Mouse (Mus musculus): ENCODE measurements around the gene Tldc2.

The Tldc2 gene

GRCm38 (mm10) chr2:157060557-157061305 lies 26.1 kb upstream of the Tldc2 start:
- DNase-seq (ENCODE audit: low read depth, low spot score): no peak

GRCm38 (mm10) chr2:157063241-157063700 lies 23.6 kb upstream of the Tldc2 start:
- DNase-seq (ENCODE audit: low read depth, low spot score): no peak

DNA sequence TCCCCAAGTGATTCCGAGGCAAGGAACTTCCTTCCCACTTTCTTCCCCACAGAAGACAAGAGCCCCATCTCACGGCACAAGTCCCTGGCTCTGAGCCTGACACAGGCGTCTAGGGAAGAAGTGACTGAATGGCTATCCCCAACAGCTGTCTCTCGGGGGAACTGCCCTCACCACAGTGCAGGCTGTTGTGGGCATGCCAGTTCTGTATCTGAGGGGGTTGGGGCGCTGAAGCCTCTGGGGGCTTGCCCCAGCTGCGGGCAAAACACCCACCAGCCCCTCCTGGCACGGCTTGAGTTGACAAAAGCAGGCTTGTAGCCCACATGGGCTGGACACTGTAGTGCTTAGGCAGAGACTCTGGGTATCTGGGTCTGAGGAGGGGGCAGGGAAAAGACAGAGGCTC lies 22.7 kb upstream of the Tldc2 start:
- no peak for DNase-seq (ENCODE audit: low read depth, low spot score)

DNA sequence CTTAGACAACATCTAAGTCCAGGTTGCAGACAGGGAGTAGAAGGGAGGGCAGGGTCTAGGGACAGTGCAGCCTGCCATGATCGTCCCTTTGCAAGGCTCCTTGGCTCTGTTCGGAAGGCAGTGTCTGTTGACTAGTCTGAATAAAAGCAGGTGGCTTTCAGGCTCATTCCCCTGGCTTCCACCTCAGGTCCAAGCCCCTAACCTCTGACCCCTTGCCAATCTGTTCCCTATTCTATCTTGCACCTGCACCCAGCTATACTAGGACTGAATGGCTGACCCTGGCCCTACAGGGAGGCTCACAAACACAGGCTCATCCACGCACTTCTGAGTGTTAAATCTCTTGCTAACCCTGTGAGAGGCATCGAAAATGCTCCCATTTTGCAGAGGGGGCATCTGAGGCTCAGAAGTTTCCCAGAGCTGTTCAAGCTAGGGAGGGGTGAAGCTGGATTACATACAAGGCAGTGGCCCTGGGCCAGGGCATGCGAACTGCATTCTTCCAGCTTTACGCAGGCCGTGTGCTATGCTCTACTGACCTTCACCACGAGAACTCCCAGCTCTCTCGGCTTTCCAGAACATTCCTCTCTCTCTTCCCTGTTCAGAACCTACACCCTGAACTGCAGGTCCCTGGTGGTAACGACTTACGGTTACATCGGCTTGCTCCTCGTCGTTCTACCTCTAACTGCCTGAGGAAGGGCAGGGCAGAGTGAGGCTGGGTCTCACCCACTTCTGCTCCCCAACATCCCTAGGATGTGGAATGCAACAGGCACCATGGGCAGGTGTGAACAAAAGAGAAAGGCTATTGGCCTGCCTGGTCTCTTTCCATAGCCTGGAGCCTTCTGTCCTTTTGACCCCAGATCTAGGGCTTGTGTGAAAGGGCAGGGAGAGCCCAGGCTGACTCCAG lies 21.6 kb upstream of the Tldc2 start:
- DNase-seq (ENCODE audit: low read depth, low spot score): no peak

- DNase-seq (ENCODE audit: low read depth, low spot score): no peak
Observed at GRCm38 (mm10) chr2:157065879-157066226, 21.0 kb upstream of the Tldc2 start.

DNA sequence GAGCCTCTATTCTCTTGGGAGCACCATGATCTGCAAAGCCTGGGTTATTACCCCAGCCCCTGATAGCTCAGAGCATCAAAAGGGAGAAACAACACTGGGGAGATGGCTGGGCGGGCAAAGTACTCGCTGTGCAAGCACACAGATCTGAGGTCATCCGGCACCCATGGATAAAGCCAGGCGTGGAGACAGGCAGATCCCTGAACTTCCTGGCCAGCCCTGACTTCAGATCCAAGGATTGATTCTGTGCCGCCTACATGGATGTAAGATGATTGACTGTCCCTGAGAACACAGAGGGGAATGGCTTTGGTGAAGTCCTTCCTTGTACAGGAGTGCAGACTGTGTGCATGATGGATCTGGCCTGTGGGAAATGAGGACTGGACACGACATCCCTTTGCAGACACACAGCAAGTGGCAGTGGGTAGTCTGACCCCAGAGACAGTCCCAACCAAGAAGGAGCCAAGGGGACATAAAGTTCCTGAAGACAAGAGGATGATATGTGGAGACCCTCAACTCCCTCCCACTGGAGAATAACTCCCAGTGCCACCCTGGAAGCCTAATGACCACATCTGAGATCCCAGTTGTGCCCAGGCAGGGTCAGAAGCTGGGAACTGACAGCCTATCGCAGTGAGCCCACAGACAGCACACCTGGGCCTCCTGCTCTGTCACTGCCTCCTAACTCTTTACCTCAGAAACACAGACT lies 20.0 kb upstream of the Tldc2 start:
- DNase-seq (ENCODE audit: low read depth, low spot score): no peak

- no peak for DNase-seq (ENCODE audit: low read depth, low spot score)
Observed at GRCm38 (mm10) chr2:157068701-157069354, 18.0 kb upstream of the Tldc2 start.

DNA sequence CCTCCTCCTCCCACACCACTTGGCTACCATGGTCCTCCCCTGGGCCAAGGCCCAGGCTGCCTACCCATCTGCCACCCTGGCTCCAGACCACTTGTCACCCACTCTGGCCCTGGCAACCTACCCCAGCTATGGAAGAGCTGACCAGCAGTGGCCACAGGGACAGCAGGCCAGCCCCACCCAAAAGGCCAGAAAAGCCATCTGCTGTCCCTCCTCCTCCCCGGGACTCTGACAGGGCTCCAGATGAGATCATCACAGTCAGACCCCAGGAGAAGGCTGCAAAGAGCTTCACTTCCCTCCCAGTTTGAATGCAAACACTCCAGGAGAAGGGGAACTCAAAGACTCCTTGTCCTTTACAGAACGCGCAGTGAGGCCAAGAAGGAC lies 17.5 kb upstream of the Tldc2 start:
- no peak for DNase-seq (ENCODE audit: low read depth, low spot score)

GRCm38 (mm10) chr2:157069755-157070315 lies 17.0 kb upstream of the Tldc2 start:
- no peak for DNase-seq (ENCODE audit: low read depth, low spot score)

DNA sequence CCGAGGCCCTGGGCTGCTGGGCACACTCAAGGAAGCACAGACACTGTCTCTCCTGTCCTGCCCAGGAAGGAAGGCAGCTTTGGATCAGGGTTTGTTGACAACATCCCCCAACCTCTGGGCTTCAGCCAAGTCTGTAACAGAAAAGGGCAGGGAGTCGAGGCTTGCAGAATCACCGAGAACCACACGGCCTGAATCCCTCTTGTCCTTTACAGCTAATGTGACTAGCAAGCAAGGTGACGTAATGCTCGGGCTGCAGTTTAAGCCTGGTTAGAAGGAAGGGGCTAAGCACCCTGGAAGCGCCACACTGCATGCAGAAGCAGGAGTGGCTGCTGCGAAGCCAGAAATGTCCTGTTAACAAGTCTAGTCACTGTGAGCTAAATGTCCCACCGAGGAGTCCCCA lies 16.5 kb upstream of the Tldc2 start:
- no peak for DNase-seq (ENCODE audit: low read depth, low spot score)

- no peak for DNase-seq (ENCODE audit: low read depth, low spot score)
Observed at GRCm38 (mm10) chr2:157071556-157071955, 15.3 kb upstream of the Tldc2 start.

GRCm38 (mm10) chr2:157072316-157072990 lies 14.4 kb upstream of the Tldc2 start:
- DNase-seq (ENCODE audit: low read depth, low spot score): no peak

DNA sequence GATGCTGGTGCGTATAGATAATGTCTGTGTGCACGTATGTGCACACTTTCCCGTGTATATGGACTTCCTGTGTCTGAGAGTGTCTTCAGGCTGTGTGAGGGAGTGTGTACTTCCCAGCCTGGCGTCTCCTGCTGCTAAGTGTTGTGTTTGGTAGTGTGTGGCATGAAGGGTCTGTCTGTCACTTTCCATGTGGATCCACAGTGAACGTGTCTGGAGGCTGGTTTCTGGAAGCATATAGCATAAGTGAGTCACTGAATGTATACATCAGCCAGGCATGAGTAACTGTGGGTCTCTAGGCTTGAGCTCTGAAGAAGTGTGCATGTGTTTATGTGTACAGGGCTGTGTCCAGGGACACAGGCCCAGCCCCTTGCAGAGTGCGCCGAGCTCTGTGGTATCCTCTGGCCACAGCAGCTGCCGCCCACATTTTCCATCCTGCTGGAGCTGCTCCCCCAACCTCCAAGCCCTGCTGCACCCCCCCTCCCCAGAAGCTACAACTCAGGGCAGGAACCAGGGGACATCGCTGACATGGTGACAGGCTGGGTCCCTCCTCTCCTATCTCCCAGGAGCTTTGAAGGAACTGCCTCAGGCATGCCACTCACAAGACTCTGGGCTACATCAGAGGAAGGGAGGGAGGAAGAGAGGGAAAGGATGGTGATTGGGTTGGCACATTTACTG lies 13.3 kb upstream of the Tldc2 start:
- DNase-seq (ENCODE audit: low read depth, low spot score): no peak

DNA sequence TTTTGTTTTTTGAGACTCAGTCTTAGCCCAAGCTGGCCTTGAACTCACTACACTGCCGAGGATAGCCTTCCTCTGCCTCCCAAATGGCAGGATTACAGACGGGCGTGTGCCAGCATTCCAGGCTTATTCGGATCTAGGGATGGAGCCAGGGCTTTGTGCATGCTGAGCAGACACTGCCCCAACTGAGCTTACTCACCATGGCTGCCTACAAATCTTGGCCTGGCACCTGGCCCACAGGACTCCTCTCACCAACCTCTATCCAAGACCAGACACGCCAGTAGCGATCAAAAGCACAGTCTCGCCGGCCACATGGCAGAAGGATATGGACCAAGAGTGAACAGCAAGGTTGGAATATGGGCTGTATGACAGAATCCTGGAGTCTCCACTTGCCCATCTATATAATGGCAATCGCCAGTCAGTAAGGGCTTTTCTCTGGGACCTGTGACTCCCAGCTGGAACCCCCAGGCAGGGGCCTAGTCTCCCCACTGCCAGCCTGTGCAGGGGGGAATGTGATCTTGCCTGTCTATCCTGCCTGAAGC lies 12.6 kb upstream of the Tldc2 start:
- no peak for DNase-seq (ENCODE audit: low read depth, low spot score)

- no peak for DNase-seq (ENCODE audit: low read depth, low spot score)
Observed at GRCm38 (mm10) chr2:157074772-157075171, 12.1 kb upstream of the Tldc2 start.

DNA sequence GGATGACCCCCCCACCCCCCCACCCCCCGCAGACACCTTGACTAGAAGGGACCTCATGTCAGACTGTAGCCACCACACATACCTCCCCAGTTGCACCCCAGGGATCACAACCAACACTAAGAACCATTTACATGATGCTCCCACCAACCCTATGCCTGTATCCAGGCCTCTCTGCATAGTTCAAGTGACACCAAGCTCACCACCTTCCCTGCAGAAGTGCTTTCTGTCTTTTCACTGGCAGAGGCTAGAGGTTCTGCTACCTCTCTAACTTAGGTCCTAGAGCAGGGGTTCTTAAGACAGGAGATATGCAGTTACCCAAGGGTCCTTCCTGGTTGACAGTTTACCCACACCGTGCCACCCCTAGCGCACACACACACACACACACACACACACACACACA lies 11.6 kb upstream of the Tldc2 start:
- DNase-seq (ENCODE audit: low read depth, low spot score): no peak

DNA sequence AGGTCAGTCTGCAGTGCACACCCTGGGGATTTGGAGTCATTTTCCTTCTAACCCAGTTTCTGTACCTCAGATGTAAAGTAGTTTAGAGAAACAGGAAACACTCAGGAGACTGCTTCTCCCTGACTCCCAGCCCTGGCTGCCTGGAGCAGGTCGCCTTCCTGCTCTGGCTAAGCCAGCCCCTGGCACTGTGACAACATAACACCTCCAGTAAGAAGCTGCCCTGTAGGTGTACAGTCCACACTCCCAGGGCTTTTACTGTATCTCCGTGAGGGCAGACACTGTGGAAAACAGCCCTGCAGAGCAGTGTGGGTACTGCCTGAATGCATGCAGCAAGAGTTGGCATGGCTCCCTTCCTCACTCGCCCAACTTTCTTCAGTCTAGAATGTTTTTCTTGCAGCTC lies 11.2 kb upstream of the Tldc2 start:
- DNase-seq (ENCODE audit: low read depth, low spot score): no peak

- no peak for DNase-seq (ENCODE audit: low read depth, low spot score)
Observed at GRCm38 (mm10) chr2:157076585-157076984, 10.3 kb upstream of the Tldc2 start.

DNA sequence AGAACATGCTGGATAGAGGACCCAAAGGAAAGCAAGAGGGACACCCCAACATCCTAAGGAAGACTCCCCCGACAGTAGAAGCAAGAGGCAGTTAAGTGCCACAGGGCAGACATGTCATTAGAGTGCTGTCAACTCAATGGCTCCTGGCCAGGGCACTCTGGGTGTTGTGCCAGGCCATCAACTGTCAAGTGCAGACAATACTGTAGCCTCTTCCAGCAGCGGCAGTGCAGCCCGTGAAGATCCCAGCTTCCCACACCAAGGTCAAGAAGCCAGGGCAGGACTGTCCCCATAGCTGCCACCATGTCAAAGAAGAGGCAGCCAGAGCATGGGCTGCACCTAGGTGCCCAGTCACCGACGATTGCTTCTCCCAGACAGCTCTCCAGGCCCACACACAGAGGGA lies 9.7 kb upstream of the Tldc2 start:
- DNase-seq (ENCODE audit: low read depth, low spot score): no peak

DNA sequence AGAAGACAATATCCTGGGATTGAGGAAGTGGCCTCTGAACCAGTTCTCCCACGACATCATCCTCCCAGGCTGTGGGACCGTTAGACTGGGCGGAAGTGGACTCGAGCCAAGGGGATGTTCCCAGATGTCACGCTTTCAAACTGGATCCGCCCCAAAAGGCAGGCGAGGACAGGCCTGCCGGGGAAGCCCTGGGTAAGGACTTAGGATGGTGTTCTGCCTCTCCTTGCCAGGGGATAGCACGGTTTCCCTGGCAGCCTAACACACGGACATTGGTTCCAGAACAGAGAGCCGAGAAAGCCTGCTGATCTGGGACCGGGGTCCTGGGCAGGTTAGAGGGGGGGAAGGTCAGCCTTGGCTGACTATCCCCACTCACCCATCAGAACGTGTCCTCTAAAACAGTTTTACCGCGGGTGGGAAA lies 9.2 kb upstream of the Tldc2 start:
- DNase-seq (ENCODE audit: low read depth, low spot score): no peak

Measured in ZHBTc4 (cell line).